Mouse (Mus musculus) cerebellum, adult 2 months (tissue): ENCODE measurements around the gene Abce1. TPM values are rescaled to one million over a fixed set of nuclear protein-coding genes. Genes with fewer than 3 reads are reported as not detected.
"Not testable (repeated sequence)": the region's sequence is repeated elsewhere in the genome, so short reads cannot be mapped to it uniquely, and the experiment has no call there.

ENCODE experiments used
- DNase-seq, 2 experiments: peaks; one replicate each; pipeline ENCODE4 v3.0.0; 2021
- H3K27ac ChIP-seq: fragments of 200-500 bp; 2 replicates; pipeline ENCODE4 v1.5.1; 2012; ENCODE audit warnings: low read length, control low read depth, inconsistent platforms; ENCODE audit not compliant: insufficient read depth
- H3K27me3 ChIP-seq: fragments of 200-500 bp; 2 replicates; pipeline ENCODE4 v1.6.1; 2012; ENCODE audit warnings: inconsistent platforms, mild to moderate bottlenecking, low read length, moderate library complexity; ENCODE audit not compliant: control insufficient read depth, insufficient read depth
- H3K4me1 ChIP-seq: fragments of 200-500 bp; 2 replicates; pipeline ENCODE4 v1.6.1; 2011; ENCODE audit warnings: low read length; ENCODE audit not compliant: control insufficient read depth, insufficient read depth
- H3K4me3 ChIP-seq: fragments of 200-500 bp; replicated peaks from 2 replicates; pipeline ENCODE3; 2011; ENCODE audit warnings: mild to moderate bottlenecking, low read depth, low read length, control low read depth; ENCODE audit not compliant: insufficient read depth
- CTCF ChIP-seq: fragments of 200-500 bp; IDR thresholded peaks from 2 replicates; pipeline ENCODE4 v1.5.1; 2011; ENCODE audit warnings: low read depth, mild to moderate bottlenecking, control low read depth, low read length, moderate library complexity, borderline replicate concordance; ENCODE audit not compliant: insufficient read depth
- POLR2A ChIP-seq: fragments of 200-500 bp; IDR thresholded peaks from 2 replicates; pipeline ENCODE4 v1.6.1; 2011; ENCODE audit warnings: low read length, control low read depth, borderline replicate concordance; ENCODE audit not compliant: insufficient read depth
- WGBS: fragments of 180-500 bp; shearing (Covaris S2); methylation state at CpG from one replicate; pipeline ENCODE4 v1.1.7; 2018; 5-methylcytosine and 5-hydroxymethylcytosine counted together
- polyA plus RNA-seq: library from polyadenylated mRNA; depleted of rRNA; stranded (reverse); fragments of >200 nt; gene quantifications from 2 replicates; pipeline ENCODE4 v1.2.3, GENCODE M21; 2012

Abce1 gene
- polyA plus RNA-seq, 1 experiment, result 47.8 TPM

DNA sequence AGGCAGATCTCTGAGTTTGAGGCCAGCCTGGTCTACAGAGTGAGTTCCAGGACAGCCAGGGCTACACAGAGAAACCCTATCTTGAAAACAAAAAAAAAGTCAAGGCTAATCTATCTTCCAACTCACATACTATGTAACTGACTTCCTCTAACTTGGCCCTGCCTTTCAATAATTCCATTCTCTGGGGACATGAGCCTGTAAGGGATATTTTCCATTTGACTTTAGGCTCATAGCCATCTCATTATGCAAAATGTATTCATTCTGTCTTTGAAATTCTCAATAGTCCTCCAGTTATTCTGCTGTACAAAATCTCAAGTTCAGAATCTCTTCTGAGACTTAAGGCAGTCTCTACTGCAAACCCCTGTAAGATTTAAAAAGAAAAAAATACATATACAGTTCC is 10.0 kb upstream of the Abce1 start:
- H3K27ac ChIP-seq, result no peak overlapping the region
- H3K27me3 ChIP-seq, result no peaks in the 10 kb centered on the region
- H3K4me3 ChIP-seq, result no peak overlapping the region
- no peak for DNase-seq
- no peaks in the 10 kb centered on the region for H3K4me1 ChIP-seq
- TF ChIP-seq CTCF, result no peak
- no peak for TF ChIP-seq POLR2A

DNA sequence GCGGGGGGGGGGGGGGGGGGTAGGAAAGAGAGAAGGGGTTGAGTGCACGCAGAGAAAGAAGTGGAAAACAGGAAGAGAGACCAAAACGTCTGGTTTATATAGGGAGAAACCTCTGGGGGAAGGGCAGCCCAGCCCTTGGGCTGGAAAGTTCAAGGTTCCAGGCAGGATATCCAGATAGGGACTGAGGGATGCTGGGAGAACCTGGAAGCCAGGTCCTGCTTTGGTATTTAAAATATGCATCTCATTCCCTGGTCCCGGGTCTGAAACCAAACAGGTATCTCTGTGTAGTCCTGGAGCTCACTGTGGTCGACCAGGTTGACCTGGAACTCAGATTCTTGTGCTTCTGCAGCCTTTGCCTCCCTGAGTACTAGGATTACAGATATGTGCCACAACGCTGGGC is 1.1 kb upstream of the Abce1 start:
- no peak for DNase-seq
- Histone ChIP-seq H3K4me3 (no peak overlapping the region), H3K27me3 (no peaks in the 10 kb centered on the region), H3K27ac (no peak overlapping the region), H3K4me1 (no peaks in the 10 kb centered on the region)
- TF ChIP-seq POLR2A (no peak), CTCF (no peak)
- 50% methylated on average over 6 of the region's 6 CpGs for WGBS

DNA sequence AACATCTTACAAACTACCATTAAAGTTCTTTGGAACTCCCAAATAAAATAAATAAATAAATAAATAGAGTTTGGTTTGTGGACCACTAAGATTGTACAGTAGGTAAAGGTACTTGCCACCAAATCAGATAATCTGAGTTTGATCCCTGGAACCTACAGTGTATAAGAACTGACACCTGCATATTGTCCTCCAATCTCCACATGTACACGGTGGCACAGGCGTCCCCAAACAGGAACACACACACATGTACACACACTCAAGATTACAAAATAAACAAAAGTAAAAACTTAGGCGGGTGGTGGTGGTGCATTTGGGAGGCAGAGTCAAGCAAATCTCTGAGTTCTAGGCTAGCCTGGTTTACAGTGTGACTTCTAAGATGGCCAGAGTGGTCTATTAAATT is 4.9 kb downstream of the Abce1 start:
- H3K4me3 ChIP-seq, result no peak overlapping the region
- no peaks in the 10 kb centered on the region for H3K4me1 ChIP-seq
- TF ChIP-seq CTCF (no peak), POLR2A (no peak)
- 97% methylated on average over 3 of the region's 3 CpGs for WGBS
- DNase-seq, result no peak
- H3K27ac ChIP-seq, result no peak overlapping the region
- no peaks in the 10 kb centered on the region for H3K27me3 ChIP-seq

DNA sequence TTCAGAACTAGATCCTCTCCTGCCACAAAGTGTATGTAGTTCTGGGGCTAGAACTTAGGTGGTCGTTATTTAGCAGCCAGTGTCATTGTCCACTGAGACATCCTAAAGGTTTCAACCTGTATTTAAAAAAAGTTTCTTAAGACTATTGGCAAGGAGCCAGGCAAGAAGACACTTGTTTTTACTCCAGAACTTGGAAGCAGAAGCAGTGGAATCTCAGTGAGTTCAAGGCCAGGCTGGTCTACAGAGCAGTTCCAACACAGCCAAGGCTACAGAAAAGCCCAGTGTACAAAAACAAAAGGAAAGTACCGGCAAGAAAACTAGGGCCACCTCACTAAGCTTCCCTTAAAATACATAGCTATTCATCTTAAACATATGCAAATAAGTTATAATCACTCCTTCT is 19.0 kb downstream of the Abce1 start:
- no peak for TF ChIP-seq POLR2A
- TF ChIP-seq CTCF, result no peak
- WGBS, result 81% methylated on average over 2 of the region's 2 CpGs
- H3K4me3 ChIP-seq, result no peak overlapping the region
- no peaks in the 10 kb centered on the region for H3K27me3 ChIP-seq
- DNase-seq, result no peak
- no peaks in the 10 kb centered on the region for H3K4me1 ChIP-seq
- H3K27ac ChIP-seq, result no peak overlapping the region

DNA sequence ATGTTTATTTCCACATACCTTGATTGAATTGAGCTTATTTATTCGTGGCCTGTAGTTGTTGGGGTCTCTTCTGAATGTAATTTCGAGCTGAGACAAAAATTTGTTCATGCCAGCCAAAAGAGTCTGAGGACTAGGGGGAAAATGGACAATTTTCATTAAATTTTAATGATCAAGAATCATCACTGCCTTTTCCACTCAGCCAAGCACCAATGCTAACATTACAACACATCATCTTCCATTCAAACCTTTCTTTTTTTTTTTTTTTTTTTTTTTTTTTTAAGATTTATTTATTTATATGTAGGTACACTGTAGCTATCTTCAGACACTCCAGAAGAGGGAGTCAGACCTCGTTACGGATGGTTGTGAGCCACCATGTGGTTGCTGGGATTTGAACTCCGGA is 25.6 kb downstream of the Abce1 start:
- not testable (repeated sequence) for H3K4me3 ChIP-seq, H3K27me3 ChIP-seq, H3K27ac ChIP-seq, H3K4me1 ChIP-seq, DNase-seq
- WGBS, result 85% methylated on average over 5 of the region's 5 CpGs

DNA sequence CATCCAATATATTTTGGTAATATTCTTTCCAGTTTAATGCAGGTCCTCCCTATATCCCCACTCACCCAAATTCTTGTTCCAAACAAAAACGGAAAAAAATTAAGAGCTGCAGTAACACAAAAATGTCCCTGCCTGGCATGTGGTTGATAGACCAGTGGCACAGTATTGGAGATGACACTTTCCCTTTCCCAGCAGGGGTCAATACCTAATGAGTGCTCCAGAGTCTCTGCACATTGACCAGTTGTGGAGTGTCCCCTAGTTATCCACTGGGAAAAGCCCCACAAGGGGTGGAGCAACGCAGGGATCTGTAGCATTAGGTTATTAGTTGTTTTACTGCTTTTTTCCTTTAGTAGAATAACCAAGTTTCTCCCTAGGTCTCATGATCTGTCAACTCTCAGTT is 30.6 kb downstream of the Abce1 start:
- no peak overlapping the region for H3K27ac ChIP-seq
- no peaks in the 10 kb centered on the region for H3K4me1 ChIP-seq
- H3K4me3 ChIP-seq, result no peak overlapping the region
- peak in 1 of 2 experiments; percentile 13 for DNase-seq
- H3K27me3 ChIP-seq, result no peaks in the 10 kb centered on the region
- TF ChIP-seq POLR2A, result no peak
- no peak for TF ChIP-seq CTCF
- 35% methylated on average over 2 of the region's 2 CpGs for WGBS

DNA sequence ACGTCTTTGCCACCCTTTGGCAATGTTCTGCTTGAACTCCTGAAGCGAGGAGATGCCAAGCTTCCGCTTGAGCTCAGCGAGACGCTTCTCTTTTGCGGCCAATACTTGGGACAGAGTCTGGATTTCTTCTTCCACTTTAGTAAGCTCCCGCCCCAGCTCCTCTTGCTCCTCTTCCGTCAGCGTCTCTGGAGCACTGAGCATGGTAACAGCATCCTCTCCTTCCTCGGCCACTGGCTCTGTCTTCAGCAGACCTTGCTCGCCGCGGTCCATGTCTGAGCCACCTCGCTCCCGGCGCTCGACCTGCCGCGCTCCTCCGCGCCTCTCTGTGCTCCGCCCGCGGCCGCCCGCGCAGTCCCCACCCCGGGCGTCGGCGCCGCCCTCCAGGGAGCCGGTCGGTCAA is 31.0 kb downstream of the Abce1 start:
- peak; percentile 25 to 33 for DNase-seq
- H3K27ac ChIP-seq, result no peak overlapping the region
- TF ChIP-seq POLR2A, result no peak
- no peak for TF ChIP-seq CTCF
- H3K4me3 ChIP-seq, result peak overlapping the region; percentile 42
- no peaks in the 10 kb centered on the region for H3K4me1 ChIP-seq
- no peaks in the 10 kb centered on the region for H3K27me3 ChIP-seq
- 2% methylated on average over 34 of the region's 34 CpGs for WGBS

DNA sequence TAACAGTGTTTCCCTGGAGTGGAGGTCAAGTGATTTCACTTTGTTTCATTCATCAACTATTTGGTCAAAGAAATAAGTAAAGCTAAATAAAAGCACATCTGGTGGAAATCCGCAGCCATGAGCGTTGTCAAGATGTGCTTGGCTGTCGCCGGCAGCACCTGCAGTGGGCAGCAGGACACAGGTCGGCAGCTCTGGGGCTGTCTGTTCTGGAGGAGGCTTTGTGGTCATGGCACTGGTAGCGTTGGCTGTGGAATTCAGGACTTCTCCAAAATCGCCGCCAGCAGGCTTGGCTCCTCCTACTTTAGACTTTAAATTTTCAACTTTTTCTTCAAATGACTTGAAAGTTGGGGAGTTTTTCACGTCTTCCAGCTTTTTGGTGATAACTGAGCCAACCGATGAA is 31.5 kb downstream of the Abce1 start:
- peak in 1 of 2 experiments; percentile 14 for DNase-seq
- not testable (repeated sequence) for H3K4me1 ChIP-seq, H3K27ac ChIP-seq, H3K27me3 ChIP-seq
- H3K4me3 ChIP-seq, result peak overlapping the region; percentile 42
- WGBS, result 30% methylated on average over 10 of the region's 10 CpGs

DNA sequence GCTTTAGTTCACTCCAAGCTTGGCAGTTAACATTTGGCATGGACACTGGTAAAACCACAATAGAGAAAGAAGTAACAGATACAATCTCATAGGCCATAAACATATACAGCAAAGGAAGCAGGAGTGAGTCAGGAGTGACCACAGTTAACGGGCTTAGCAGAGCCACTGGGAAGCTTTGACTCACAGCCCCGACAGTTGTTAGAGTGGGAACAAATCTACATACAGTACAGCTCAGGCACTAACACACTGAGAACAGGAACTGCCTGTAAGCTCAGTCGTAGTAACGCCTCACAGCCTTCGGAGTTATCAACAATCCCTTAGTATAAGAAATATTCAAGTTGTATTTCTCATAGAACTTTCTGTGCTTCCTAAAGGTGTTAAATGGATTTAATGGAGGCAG is 32.5 kb downstream of the Abce1 start:
- Histone ChIP-seq H3K4me1 (no peaks in the 10 kb centered on the region), H3K27ac (no peak overlapping the region), H3K27me3 (no peaks in the 10 kb centered on the region), H3K4me3 (no peak overlapping the region)
- no peak for TF ChIP-seq POLR2A
- no peak for TF ChIP-seq CTCF
- WGBS, result 78% methylated on average over 5 of the region's 5 CpGs
- DNase-seq, result no peak
